Mouse (Mus musculus) T-helper 17 cell (primary cell): Measurements from ENCODE around the gene Utrn.

Experiments used
- in situ Hi-C, 2 experiments: fragments of 300-600 bp; cut with MboI, MseI; formaldehyde crosslinking; loops; 1 replicate in 1 of 2; 2 replicates in 1 of 2; pipeline ENCODE4 v1.15.1; 2025; ENCODE audit warnings: high pct_unique_total_duplicates in 2 of 2

The Utrn gene

GRCm38 (mm10) chr10:12869029-12869671 is at the start of gene Utrn:
TSS of gene Utrn (minus strand) at chr10:12869365.
- in situ Hi-C loops: loop anchor here in 1 of 2 experiments (5.0 kb wide), 1 partner anchor 53 kb away; no protein-coding TSS in a partner anchor

DNA sequence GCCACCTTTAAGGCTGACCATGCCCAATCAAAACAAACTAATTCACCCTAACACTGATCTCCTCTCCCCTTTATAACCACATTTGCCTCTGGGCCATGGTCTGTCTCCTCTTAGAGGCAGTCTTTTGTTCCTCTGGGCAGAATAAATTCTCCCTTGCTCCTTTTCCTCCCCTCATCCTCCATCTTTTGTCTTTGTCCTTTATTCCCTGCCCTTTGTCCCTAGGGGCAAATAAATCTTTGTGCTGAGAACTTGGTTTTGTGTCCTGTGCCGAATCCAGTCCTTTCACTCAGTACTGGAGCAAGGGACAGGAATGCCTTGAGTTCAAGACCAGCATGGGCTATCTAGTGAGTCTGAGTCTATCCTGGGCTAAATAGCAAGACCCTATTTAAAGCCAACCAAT is 48.5 kb upstream of the Utrn start:
- in situ Hi-C loops: loop anchor here (5.0 to 10.0 kb wide), 3 partner anchors 215 to 803 kb away; no protein-coding TSS in a partner anchor

GRCm38 (mm10) chr10:12916376-12916775 is 47.2 kb upstream of the Utrn start:
- in situ Hi-C loops: loop anchor here (5.0 to 10.0 kb wide), 3 partner anchors 214 to 802 kb away; no protein-coding TSS in a partner anchor

- in situ Hi-C loops: loop anchor here (5.0 to 10.0 kb wide), 3 partner anchors 214 to 801 kb away; no protein-coding TSS in a partner anchor
Measured at GRCm38 (mm10) chr10:12915826-12916225, 46.7 kb upstream of the Utrn start.

DNA sequence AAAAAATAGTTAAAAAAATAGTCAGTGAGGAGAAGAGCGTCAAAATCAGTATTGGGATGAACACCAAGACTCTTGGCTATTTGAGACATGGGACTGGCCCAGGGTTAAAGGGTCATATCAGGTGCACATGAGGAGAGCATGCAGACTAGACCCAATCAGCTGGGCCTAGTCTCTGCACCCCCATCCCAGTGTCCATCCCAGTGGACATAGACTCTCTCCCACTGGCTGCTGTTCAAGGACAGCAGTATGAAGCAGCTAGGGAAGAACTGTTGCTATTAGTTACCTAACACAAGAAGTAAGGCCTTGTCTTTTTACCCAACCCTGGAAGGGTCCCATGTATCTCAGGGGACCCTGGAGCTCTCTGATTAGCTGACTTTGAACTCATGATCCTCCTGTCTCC is 45.0 kb upstream of the Utrn start:
- in situ Hi-C loops: loop anchor here (10.0 kb wide), 2 partner anchors 689 to 799 kb away; no protein-coding TSS in a partner anchor

- in situ Hi-C loops: loop anchor here (10.0 kb wide), 2 partner anchors 687 to 797 kb away; no protein-coding TSS in a partner anchor
Measured at GRCm38 (mm10) chr10:12911981-12912530, 42.9 kb upstream of the Utrn start.

DNA sequence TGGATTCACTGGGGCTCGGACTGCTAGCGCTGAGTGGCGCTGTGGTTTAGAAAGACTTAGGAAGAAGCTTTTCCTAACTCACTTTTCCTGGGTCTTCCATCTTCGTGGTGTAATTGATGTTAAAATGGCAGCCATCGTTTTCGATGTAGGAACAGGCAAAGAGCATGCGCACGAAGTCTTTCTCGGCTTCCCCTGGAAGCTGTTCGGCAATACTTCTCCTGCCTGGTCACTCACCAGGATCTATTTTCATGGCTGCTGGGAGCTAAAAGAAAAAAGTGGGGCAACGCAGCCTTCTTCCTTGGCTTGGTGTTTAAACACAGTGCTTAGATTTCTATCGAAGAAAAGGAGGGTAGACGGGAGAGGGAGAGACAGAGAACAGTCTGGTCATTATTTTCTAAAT is 42.3 kb upstream of the Utrn start:
- in situ Hi-C loops: loop anchor here (10.0 kb wide), 2 partner anchors 687 to 797 kb away; no protein-coding TSS in a partner anchor

GRCm38 (mm10) chr10:12909891-12910290 is 40.7 kb upstream of the Utrn start:
- in situ Hi-C loops: loop anchor here (10.0 kb wide), 2 partner anchors 685 to 795 kb away; no protein-coding TSS in a partner anchor

DNA sequence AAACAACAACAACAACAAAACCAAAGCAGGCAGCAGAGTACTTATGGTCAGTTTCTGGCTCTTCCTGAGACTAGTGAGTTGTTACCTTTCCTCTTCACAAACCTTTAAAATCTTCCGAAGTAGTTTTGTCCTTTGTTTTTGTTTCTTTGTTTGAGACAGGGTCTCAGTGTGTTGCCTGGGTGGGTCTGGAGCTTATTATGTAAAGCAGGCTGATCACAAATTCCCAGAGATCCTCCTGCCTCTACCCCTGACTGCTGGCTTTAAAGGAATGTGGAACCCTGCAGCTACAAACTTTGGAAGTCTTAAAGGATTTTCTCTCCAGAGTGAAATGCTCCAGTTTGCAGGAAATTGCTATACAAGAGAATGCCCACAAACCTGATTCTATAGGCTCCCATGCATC is 40.0 kb upstream of the Utrn start:
- in situ Hi-C loops: no loop called here

- in situ Hi-C loops: no loop called here
Measured at GRCm38 (mm10) chr10:12904140-12904528, 35.0 kb upstream of the Utrn start.

- in situ Hi-C loops: no loop called here
Measured at GRCm38 (mm10) chr10:12903440-12904139, 34.4 kb upstream of the Utrn start.

GRCm38 (mm10) chr10:12899901-12900300 is 30.7 kb upstream of the Utrn start:
- in situ Hi-C loops: loop anchor here in 1 of 2 experiments (10.0 kb wide), 2 partner anchors 1385 to 1455 kb away; no protein-coding TSS in a partner anchor

- in situ Hi-C loops: loop anchor here in 1 of 2 experiments (10.0 kb wide), 2 partner anchors 1379 to 1449 kb away; no protein-coding TSS in a partner anchor
Measured at GRCm38 (mm10) chr10:12893339-12893738, 24.2 kb upstream of the Utrn start.

- in situ Hi-C loops: no loop called here
Measured at GRCm38 (mm10) chr10:12888373-12888772, 19.2 kb upstream of the Utrn start.

DNA sequence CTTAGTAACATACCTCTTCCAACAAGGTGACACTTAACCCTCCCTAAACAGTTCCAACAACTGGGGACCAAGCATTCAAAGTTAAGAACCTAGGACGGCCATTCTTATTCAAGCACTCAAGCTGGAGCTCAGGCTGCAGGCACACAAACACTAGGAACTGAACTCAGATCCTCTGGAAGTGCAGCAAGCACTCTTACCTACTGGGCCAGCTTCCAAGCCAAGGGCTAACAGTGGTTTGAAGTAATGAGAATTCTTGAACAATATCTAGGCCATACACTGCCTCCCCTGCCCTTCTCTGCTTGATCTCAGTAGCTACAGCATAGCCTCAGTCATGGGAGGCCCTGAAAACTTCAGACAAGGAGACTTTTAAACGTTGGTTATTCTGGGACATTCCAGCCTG is 18.6 kb upstream of the Utrn start:
- in situ Hi-C loops: no loop called here

- in situ Hi-C loops: no loop called here
Measured at GRCm38 (mm10) chr10:12884308-12884948, 15.3 kb upstream of the Utrn start.

DNA sequence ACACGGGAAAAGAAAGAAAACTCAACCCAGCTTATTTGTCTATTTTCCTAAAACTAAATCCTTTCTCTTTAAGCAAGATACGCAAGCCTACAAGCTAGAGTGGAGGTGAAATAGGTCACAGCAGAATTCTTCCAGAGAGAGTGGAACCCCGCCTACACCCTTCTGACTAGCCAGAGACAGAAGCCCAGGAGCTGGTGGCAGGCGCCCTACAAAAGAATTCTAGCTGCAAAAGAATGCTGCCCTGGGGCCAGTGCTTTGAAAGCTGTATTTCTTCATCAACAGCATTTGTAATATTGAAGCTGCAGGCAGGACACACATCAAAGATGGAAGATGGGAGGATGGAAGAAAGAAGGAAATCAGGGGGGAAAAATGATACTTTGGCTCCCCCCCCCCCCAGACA is 12.7 kb upstream of the Utrn start:
- in situ Hi-C loops: no loop called here

DNA sequence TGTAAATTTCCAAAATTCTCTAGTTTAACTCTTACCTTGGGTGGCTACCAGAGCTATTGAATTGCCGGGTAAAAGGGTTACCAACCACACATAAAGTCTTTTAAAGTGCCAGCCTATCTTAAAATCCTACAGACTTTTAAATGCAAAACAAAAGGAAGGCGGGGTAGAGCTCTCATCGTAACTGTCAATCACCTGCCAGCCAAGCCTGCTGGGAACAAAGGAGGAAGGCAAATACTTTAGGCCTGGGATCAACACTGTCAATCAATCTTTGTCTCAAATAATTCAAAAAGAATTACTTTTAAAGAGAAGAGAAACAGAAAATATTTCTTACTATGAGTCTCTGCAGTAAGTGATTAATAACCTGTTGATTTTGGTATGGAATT is 10.1 kb upstream of the Utrn start:
- in situ Hi-C loops: no loop called here

DNA sequence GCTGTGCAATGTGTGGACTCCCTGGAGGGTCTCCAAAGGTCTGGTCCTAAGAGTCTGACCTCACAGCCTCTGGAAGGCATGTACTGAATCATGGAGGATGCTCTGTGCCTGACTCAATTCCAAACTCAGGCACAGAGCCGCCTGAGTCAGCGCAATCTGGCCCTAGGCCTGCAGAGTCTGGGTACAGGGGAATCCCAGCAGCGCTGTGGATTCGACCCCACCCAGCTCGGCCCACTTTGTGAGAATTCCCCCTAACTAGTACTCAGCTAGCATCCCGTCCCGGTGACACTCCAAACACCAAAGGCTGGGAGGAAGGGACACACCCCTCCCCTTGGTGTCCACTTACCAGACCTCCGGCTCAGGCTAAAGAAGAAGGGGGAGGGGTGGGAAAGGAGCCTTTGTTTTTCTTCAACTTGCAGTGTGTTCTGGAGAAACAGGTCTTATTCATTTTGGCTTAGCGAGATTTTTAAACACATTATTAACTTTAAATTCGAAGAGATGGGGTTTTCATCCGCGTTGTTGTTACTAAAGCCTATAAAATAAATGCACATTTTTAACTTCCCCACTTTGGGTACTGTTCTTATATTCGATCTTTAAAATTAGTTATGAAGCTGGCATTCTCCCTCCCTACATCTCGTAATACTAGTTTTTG is 9.6 kb upstream of the Utrn start:
- in situ Hi-C loops: no loop called here

GRCm38 (mm10) chr10:12876426-12876825 is 7.3 kb upstream of the Utrn start:
- in situ Hi-C loops: no loop called here

DNA sequence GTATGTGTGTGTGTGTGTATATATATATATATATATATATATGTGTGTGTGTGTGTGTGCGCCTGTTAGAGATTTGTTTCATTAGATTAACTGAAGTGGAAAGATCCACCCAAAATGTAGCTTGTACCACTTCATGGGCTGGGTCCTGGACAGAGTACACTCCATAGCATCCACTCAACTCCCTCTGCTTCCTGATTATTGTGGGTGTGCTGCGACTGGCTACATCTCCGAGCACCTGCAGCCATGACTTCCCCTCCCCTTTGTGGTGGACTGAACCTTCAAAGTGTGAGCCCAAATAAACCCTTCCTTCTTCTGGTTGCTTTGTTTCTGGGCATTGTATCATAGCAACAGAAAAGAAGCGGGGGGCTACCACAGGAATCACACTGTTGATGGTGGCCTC is 6.2 kb upstream of the Utrn start:
- in situ Hi-C loops: no loop called here
